Mouse (Mus musculus) hematopoietic stem cell, adult 5-6 weeks (primary cell): ENCODE data around the gene Cabp2. TPM values are rescaled to one million over a fixed set of nuclear protein-coding genes. Genes with fewer than 3 reads are reported as not detected.
"Not testable (repeated sequence)": the region's sequence is repeated elsewhere in the genome, so short reads cannot be mapped to it uniquely, and the experiment has no call there.

Source experiments
- ATAC-seq, 2 experiments: fragments of 125-278 bp in 1 of 2; replicated peaks in 1 of 2; 2 replicates each; pipeline ENCODE4 v1.8.0; 2016 to 2017; ENCODE audit warnings: inconsistent platforms in 2 of 2, mild to moderate bottlenecking in 2 of 2, moderate number of reproducible peaks in 2 of 2, low read depth in 1 of 2, moderate TSS enrichment in 1 of 2; ENCODE audit not compliant: low FRiP score in 2 of 2, poor library complexity in 2 of 2, severe bottlenecking in 2 of 2, insufficient read depth in 1 of 2, low TSS enrichment in 1 of 2
- total RNA-seq: library from RNA; stranded (forward); fragments of 172-1452, 232-1000 nt; gene quantifications from 2 replicates; pipeline ENCODE4 v1.2.3, GENCODE M21; 2017

Cabp2 gene
- total RNA-seq, 1 experiment from 2014 or later: not detected

DNA sequence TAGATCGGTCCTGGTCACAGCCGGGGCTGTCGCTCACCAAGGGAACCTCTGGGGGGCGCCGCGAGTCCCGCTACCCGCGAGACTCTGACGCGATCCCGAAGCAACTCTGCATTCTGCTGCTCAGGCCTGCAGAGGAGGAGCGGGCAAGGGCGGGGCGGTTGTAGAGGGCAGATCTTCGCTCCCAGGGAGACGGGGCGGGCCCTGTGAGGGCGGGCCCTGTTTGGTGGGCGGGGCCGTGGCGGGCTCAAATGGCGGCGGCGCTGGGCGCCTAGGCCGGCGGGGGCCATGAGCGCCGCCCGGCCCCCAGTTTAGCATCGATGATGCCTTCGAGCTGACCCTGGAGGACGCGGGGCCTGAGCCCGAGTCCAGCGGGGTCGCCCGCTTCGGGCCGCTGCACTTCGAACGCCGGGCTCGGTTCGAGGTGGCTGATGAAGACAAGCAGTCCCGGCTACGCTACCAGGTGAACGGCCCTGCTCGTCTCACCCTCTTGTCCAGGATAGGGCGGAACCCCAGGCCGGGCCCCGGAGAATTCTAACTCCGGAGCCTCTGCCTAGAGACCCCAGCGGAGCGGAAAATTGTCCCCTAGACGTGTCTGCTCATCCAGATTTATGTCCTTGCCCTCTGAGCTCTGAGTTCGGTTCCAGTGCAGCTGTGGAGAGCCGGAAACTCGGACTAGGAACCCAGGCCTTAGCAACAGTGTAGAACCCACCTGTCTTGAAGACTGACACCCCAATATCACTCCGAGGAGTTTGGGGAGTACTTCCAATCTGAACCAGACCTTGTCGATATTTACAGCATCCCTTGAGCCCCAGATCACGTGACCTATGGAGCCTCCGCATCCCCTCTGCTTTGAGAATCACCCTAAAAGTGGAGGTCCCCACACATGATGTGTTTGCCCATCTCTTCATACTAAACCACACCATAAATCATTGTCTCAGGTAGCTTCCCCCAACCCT, 44.6 kb downstream of the Cabp2 start, which contains the start of gene Aip:
TSS of gene Aip (minus strand) at position 118 of the 956 bp plus-strand sequence.
- ATAC-seq: peak; percentile 79 to 87

DNA sequence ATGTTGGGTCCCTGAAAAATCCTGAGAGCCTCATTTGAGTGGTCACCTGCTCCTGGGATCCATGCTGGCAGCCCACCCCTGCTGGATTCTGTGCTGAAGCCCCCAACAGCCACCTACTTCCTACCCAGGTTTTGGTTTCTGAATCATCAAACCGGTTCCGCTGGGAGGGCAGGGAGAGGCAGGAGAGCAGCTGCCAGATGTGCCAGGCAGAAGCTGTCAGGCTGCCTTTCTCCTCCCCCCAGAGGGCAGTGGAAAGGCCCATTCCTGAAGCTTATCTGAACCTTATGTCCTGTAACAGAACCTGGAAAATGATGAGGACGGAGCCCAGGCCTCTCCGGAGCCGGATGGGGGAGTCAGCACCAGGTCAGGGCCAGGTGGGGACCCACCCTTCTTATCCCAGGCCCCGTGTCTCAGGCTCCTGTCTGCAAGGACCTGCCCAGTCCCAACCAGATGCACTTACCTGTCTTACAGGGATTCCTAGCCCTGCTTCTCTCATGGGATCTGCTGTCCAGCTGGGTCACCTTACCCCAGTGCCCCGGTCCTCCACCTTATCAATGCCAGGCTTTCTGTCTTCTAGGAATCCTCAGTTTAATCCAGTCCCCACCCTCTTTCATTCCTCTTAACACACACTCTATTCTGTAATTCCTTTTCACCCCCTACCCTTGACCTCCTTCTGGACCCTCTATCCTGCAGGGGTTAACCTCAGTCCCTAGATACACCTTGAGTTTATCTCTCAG, 45.5 kb downstream of the Cabp2 start:
- no peak for ATAC-seq

DNA sequence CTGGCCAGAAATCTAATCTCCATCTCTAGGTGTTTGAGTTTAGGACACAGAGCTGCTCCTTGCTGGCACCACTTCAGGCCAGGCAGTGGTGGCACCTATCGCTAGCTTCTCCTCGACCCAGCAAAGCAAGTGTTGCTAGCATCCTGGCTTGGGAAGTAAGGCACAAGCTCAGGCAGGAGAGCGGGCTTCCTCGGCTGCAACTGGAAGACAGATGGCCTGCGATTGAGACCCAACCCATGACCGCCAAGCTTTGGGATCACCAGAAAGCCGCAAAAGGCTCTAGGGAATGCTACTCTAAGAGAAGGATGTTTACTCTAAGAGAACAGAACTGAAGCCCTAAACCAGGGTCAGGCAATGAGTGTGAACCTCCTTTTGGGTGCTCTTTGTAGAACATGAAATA, 48.1 kb downstream of the Cabp2 start:
- no peak for ATAC-seq

DNA sequence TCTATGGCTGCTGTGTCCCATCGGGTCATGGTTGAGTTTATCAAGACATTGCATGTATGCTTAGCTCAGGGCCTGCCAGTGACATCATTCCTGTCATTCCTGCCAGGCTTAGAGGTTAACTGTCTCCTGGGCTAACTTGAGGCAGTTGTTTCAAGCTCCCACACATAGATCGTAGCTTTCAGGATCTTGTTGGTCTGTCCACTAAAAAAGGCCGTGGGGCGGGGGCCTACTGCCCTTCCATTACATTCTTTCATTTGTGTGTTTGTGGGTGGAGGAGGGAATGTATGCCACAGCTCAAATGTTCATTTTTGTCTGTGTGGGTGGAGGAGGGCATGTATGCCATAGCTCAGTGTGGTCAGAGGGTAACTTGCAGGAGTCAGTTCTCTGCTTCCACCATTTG, 48.7 kb downstream of the Cabp2 start:
- ATAC-seq: no peak

DNA sequence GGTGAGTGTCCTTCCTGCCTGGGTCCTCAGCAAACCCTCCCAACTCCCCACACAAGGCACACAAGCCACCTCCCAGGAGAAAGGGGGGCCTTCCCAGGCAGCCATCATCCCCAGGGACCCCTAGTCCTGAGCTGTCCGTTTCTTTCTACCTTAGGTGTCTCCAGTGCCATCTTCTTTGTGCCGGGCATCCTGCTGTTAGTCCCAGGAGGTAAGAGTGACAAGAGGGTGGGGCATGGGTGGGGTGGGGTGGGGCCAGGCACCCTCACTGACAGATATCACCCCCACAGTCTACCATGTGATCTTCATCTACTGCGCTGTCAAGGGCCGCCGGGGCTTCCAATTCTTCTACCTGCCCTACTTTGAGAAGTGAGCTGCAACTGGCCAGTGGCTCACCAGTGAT, 49.7 kb downstream of the Cabp2 start:
- no peak for ATAC-seq

DNA sequence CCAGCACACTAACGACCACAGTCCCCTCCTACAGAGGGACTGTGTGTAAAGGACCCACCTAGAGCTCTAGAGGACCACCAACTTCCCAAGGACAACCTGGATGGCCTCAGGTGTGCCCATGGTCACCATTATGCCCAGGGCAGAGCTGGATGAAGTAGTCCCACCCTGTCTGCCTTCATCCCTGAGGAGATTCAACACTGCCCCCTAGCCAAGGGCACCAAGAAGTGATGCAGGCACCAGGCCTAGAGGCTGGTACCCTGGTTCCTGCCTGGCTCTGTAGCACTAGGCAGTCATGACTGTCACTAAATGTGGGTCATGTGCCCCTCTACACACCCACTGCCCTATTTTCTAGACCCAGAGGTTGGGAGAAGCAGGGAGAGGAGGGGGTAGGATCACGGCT, 50.4 kb downstream of the Cabp2 start:
- ATAC-seq: no peak

DNA sequence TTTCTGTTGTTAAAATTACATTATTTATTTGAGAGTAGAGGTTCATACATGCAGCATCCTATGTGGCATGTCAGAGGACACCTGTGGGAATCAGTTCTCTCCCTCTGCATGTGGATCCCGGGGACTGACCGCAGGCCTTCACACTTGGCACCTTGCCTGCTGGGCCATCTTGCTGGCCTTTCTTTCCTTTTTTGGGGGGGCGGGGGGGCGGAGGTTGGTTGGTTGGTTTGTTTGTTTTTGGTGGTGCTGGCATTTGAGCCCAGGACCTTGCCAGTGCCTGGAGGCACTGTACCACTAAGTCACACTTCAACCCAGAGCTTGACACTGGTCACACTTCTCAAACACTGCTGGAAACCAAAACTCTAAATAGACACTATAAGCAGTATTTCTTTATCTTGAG, 53.0 kb downstream of the Cabp2 start:
- no peak for ATAC-seq

DNA sequence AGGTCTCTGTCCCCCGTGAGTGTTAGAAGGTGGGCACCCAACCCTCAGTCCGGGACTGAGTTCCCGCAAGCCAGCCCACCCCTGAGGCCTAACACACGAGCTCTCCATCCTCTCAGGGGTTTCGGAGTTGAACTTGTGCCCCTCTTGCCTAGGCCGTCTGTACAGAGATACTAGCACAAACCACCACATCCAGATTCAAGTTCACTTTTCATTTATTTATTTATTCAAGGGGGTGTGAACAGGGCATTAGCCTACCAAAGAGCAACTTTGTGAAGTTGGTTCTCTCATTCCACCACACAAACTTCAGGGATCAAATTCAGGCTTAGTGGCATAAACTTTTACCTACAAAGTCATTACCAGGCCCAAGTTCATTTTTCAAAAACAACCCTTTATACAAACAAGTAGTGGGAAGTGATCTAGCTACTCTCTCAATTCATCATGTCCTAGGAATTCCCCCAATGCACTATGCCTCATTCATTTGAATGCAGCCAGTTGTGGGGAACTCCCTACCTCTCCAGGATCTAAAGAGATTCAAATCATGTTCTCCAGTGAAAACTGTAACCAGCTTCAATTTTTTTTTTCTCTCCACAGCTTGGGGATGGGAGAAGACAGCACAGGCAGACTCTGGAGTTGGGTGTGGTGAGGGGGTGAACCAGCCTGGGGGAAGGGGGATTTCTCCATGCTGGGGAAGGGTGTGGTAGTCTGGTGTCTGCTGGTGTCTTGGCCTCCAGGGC, 54.0 kb downstream of the Cabp2 start:
- not testable (repeated sequence) for ATAC-seq

DNA sequence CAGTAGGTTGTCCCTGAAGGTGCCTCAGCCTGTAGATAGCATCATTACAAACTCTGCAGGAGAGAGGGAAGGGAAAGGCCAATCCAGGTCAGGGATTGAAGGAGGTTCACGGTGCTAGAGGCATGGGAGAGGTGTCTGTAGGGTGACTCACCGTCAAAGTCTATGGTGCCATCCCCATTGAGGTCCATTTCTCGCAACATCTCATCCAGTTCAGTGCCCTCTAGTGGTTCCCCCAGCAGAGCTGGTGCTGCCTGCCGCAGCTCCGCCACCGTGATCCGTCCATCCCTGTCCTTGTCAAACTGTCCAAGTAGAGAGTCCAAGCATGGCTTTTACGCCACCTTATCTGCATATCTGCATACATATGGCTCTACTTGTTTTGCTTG, 54.6 kb downstream of the Cabp2 start:
- ATAC-seq: peak; percentile 39 to 47; a peak in 2 of 4 replicates

DNA sequence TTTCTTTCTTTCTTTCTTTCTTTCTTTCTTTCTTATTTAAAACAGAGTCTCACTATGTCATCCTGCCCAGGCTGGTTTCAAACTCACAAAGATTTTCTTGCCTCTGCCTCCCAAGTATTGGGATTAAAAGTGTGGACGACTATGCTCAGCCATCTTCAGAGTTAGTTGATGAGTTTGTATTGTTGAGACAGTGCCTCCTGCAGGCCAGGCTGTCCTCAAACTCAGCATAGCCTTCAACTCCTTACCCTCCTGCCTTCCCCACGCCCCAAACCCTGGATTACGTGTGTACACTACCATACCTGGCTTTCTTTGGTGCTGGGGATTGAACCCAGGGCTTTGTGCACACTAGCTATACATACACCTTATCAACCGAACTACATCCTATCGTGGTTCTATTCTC, 55.1 kb downstream of the Cabp2 start:
- ATAC-seq: no peak

Other genes with a start within 250 kb of the Cabp2 start
- gene Chka, start 229.8 kb upstream of the Cabp2 start, total RNA-seq: 54.7 and 61.2 TPM in 2 replicates
- gene Tcirg1, start 174.4 kb upstream of the Cabp2 start, total RNA-seq: 110 and 122 TPM in 2 replicates
- gene Ndufs8, start 168.8 kb upstream of the Cabp2 start, total RNA-seq: 35.3 and 55.4 TPM in 2 replicates
- 6.6 and 12.6 TPM in 2 replicates for gene Aldh3b1, start 151.8 kb upstream of the Cabp2 start, total RNA-seq
- gene Unc93b1, start 146.4 kb upstream of the Cabp2 start, total RNA-seq: 79.6 and 90.4 TPM in 2 replicates
- gene Aldh3b3, start 122.9 kb upstream of the Cabp2 start, total RNA-seq: 0.31 TPM in 1 of 2 replicates, not detected in the other
- 0.56 TPM in 1 of 2 replicates, not detected in the other for gene Aldh3b2, start 109.2 kb upstream of the Cabp2 start, total RNA-seq
- gene Acy3, start 95.0 kb upstream of the Cabp2 start, total RNA-seq: 6.8 and 8.4 TPM in 2 replicates
- not detected in 2 replicates for gene Tbx10, start 88.8 kb upstream of the Cabp2 start, total RNA-seq
- 4.5 and 13.5 TPM in 2 replicates for gene Nudt8, start 81.0 kb upstream of the Cabp2 start, total RNA-seq
- gene Gm49405, start 81.0 kb upstream of the Cabp2 start, total RNA-seq: 1.8 and 2.3 TPM in 2 replicates
- 1.5 and 1.9 TPM in 2 replicates for gene Doc2g, start 78.3 kb upstream of the Cabp2 start, total RNA-seq
- 142 and 166 TPM in 2 replicates for gene Ndufv1, start 68.8 kb upstream of the Cabp2 start, total RNA-seq
- 62.7 and 72.5 TPM in 2 replicates for gene Gstp1, start 43.6 kb upstream of the Cabp2 start, total RNA-seq
- not detected in 2 replicates for gene Gstp2, start 35.6 kb upstream of the Cabp2 start, total RNA-seq
- gene Gstp3, start 22.0 kb upstream of the Cabp2 start, total RNA-seq: 1.4 and 13.2 TPM in 2 replicates
- gene Cdk2ap2, start 15.6 kb downstream of the Cabp2 start, total RNA-seq: 13.3 and 18.8 TPM in 2 replicates
- 20.0 and 22.4 TPM in 2 replicates for gene Pitpnm1, start 18.4 kb downstream of the Cabp2 start, total RNA-seq
- gene Aip, start 44.3 kb downstream of the Cabp2 start, total RNA-seq: 60.3 and 78.0 TPM in 2 replicates
- not detected in 2 replicates for gene Gpr152, start 58.2 kb downstream of the Cabp2 start, total RNA-seq
- gene Cabp4, start 62.5 kb downstream of the Cabp2 start, total RNA-seq: not detected in 2 replicates
- gene Coro1b, start 67.0 kb downstream of the Cabp2 start, total RNA-seq: 66.9 and 109 TPM in 2 replicates
- gene Ptprcap, start 72.0 kb downstream of the Cabp2 start, total RNA-seq: 229 and 295 TPM in 2 replicates
- 16.2 and 18.8 TPM in 2 replicates for gene Rps6kb2, start 81.8 kb downstream of the Cabp2 start, total RNA-seq
- gene Carns1, start 93.9 kb downstream of the Cabp2 start, total RNA-seq: 11.2 and 16.2 TPM in 2 replicates
- gene Tbc1d10c, start 109.7 kb downstream of the Cabp2 start, total RNA-seq: 59.8 and 70.8 TPM in 2 replicates
- gene Ppp1ca, start 110.5 kb downstream of the Cabp2 start, total RNA-seq: 384 and 392 TPM in 2 replicates
- gene Rad9a, start 120.1 kb downstream of the Cabp2 start, total RNA-seq: 16.4 and 17.3 TPM in 2 replicates
- gene Clcf1, start 132.7 kb downstream of the Cabp2 start, total RNA-seq: 12.8 and 17.3 TPM in 2 replicates
- not detected in 2 replicates for gene AC109138.7, start 132.8 kb downstream of the Cabp2 start, total RNA-seq
- gene Pold4, start 150.3 kb downstream of the Cabp2 start, total RNA-seq: 61.0 and 88.8 TPM in 2 replicates
- gene Ssh3, start 187.6 kb downstream of the Cabp2 start, total RNA-seq: 23.2 and 32.7 TPM in 2 replicates
- gene Ankrd13d, start 201.6 kb downstream of the Cabp2 start, total RNA-seq: 6.0 and 6.6 TPM in 2 replicates
- 147 and 234 TPM in 2 replicates for gene Grk2, start 224.6 kb downstream of the Cabp2 start, total RNA-seq